Mouse (Mus musculus): ENCODE measurements around the gene Emilin1. TPM values are rescaled to one million over a fixed set of nuclear protein-coding genes. Genes with fewer than 3 reads are reported as not detected.

Gene Emilin1
- polyA plus RNA-seq, 1 experiment from 2014 or later, result 30.7 TPM

GRCm38 (mm10) chr5:30952551-30952950, 39.3 kb downstream of the Emilin1 start:
- Histone ChIP-seq H3K36me3 (peaks cover 49% of the 10 kb centered on the region), H3K4me2 (no peak overlapping the region), H3K9ac (no peak overlapping the region), H3K9me3 (no peaks in the 10 kb centered on the region), H3K27ac (replicated peaks) (no peak overlapping the region), H3K27me3 (no peaks in the 10 kb centered on the region), H3K4me3 (no peak overlapping the region), H3K4me1 (replicated peaks) (peaks cover 23% of the 10 kb centered on the region)
- no peak for ATAC-seq (ENCODE audit: low read depth)
- WGBS, result 90% methylated on average over 5 of the region's 5 CpGs

GRCm38 (mm10) chr5:30954065-30954464, 40.9 kb downstream of the Emilin1 start:
- H3K36me3 ChIP-seq, result peaks cover 62% of the 10 kb centered on the region
- no peak for ATAC-seq (ENCODE audit: low read depth)
- WGBS, result 93% methylated on average over 6 of the region's 6 CpGs
- H3K4me2 ChIP-seq, result no peak overlapping the region
- no peaks in the 10 kb centered on the region for H3K27me3 ChIP-seq
- no peaks in the 10 kb centered on the region for H3K9me3 ChIP-seq
- H3K9ac ChIP-seq, result no peak overlapping the region
- H3K4me1 ChIP-seq (replicated peaks), result peaks cover 36% of the 10 kb centered on the region
- no peak overlapping the region for H3K27ac ChIP-seq (replicated peaks)
- no peak overlapping the region for H3K4me3 ChIP-seq

- no peak for ATAC-seq (ENCODE audit: low read depth)
- Histone ChIP-seq H3K4me2 (no peak overlapping the region), H3K9me3 (no peaks in the 10 kb centered on the region), H3K4me3 (no peak overlapping the region), H3K27me3 (no peaks in the 10 kb centered on the region), H3K4me1 (replicated peaks) (peaks cover 36% of the 10 kb centered on the region), H3K27ac (replicated peaks) (no peak overlapping the region), H3K9ac (no peak overlapping the region), H3K36me3 (peaks cover 62% of the 10 kb centered on the region)
- 94% methylated on average over 9 of the region's 9 CpGs for WGBS
Observed at GRCm38 (mm10) chr5:30954556-30954955, 41.4 kb downstream of the Emilin1 start.

- Histone ChIP-seq H3K4me3 (no peak overlapping the region), H3K4me1 (replicated peaks) (peaks cover 29% of the 10 kb centered on the region), H3K9me3 (no peaks in the 10 kb centered on the region), H3K27me3 (no peaks in the 10 kb centered on the region), H3K4me2 (no peak overlapping the region), H3K27ac (replicated peaks) (no peak overlapping the region), H3K9ac (no peak overlapping the region), H3K36me3 (peaks cover 62% of the 10 kb centered on the region)
- 99% methylated on average over 6 of the region's 6 CpGs for WGBS
- no peak for ATAC-seq (ENCODE audit: low read depth)
Observed at GRCm38 (mm10) chr5:30955751-30956150, 42.5 kb downstream of the Emilin1 start.

GRCm38 (mm10) chr5:30957891-30958290, 44.7 kb downstream of the Emilin1 start:
- peaks cover 26% of the 10 kb centered on the region for H3K4me1 ChIP-seq (replicated peaks)
- WGBS, result 94% methylated on average over 6 of the region's 6 CpGs
- no peak overlapping the region for H3K27ac ChIP-seq (replicated peaks)
- H3K4me2 ChIP-seq, result peak overlapping the region; percentile 89
- H3K9ac ChIP-seq, result peak overlapping the region; percentile 91; the same call in 1 of the 2 replicates
- no peak for ATAC-seq (ENCODE audit: low read depth)
- H3K27me3 ChIP-seq, result no peaks in the 10 kb centered on the region
- peaks cover 49% of the 10 kb centered on the region for H3K36me3 ChIP-seq
- no peaks in the 10 kb centered on the region for H3K9me3 ChIP-seq
- H3K4me3 ChIP-seq, result peak overlapping the region; percentile 3; the same call in 1 of the 2 replicates

- WGBS, result 39% methylated on average over 19 of the region's 19 CpGs
- ATAC-seq (ENCODE audit: low read depth), result no peak
- H3K4me3 ChIP-seq, result peak overlapping the region; percentile 78
- H3K9ac ChIP-seq, result peak overlapping the region; percentile 91
- peaks cover 35% of the 10 kb centered on the region for H3K36me3 ChIP-seq
- peak overlapping the region; percentile 89 for H3K4me2 ChIP-seq
- no peaks in the 10 kb centered on the region for H3K9me3 ChIP-seq
- peaks cover 26% of the 10 kb centered on the region for H3K4me1 ChIP-seq (replicated peaks)
- peaks cover 4% of the 10 kb centered on the region; the same call in 1 of the 2 replicates for H3K27me3 ChIP-seq
- H3K27ac ChIP-seq (replicated peaks), result peak overlapping the region; percentile 85
Observed at GRCm38 (mm10) chr5:30959198-30959854, 46.1 kb downstream of the Emilin1 start.

- Histone ChIP-seq H3K27ac (replicated peaks) (peak within 1 kb of the TSS; percentile 85), H3K9me3 (no peaks in the 10 kb centered on the region), H3K9ac (peak within 1 kb of the TSS; percentile 91), H3K36me3 (peaks cover 28% of the 10 kb centered on the region), H3K4me1 (replicated peaks) (peaks cover 26% of the 10 kb centered on the region), H3K4me2 (peak within 1 kb of the TSS; percentile 89), H3K27me3 (peaks cover 4% of the 10 kb centered on the region; the same call in 1 of the 2 replicates), H3K4me3 (peak within 1 kb of the TSS; percentile 78)
- under 1% methylated on average over 56 of the region's 56 CpGs for WGBS
- ATAC-seq (ENCODE audit: low read depth), result peak; percentile 94
Observed at GRCm38 (mm10) chr5:30959966-30960501, 46.8 kb downstream of the Emilin1 start, which contains the start of gene Preb. TSS of gene Preb (minus strand) at chr5:30960361.

- ATAC-seq (ENCODE audit: low read depth), result no peak
- Histone ChIP-seq H3K27ac (replicated peaks) (peak overlapping the region; percentile 70; the same call in 1 of the 2 replicates), H3K4me2 (peak overlapping the region; percentile 89), H3K4me3 (peak overlapping the region; percentile 78), H3K36me3 (peaks cover 20% of the 10 kb centered on the region), H3K9ac (peak overlapping the region; percentile 61; the same call in 1 of the 2 replicates), H3K4me1 (replicated peaks) (peaks cover 26% of the 10 kb centered on the region), H3K9me3 (no peaks in the 10 kb centered on the region), H3K27me3 (peaks cover 4% of the 10 kb centered on the region; the same call in 1 of the 2 replicates)
- 85% methylated on average over 2 of the region's 2 CpGs for WGBS
Observed at GRCm38 (mm10) chr5:30960814-30961213, 47.6 kb downstream of the Emilin1 start.

GRCm38 (mm10) chr5:30961545-30962505, 48.6 kb downstream of the Emilin1 start:
- H3K36me3 ChIP-seq, result peaks cover 16% of the 10 kb centered on the region
- no peak overlapping the region for H3K9ac ChIP-seq
- H3K4me2 ChIP-seq, result no peak overlapping the region
- 83% methylated on average over 10 of the region's 10 CpGs for WGBS
- no peak overlapping the region for H3K4me3 ChIP-seq
- H3K27ac ChIP-seq (replicated peaks), result no peak overlapping the region
- peaks cover 8% of the 10 kb centered on the region; the same call in 1 of the 2 replicates for H3K27me3 ChIP-seq
- ATAC-seq (ENCODE audit: low read depth), result no peak
- no peaks in the 10 kb centered on the region for H3K9me3 ChIP-seq
- H3K4me1 ChIP-seq (replicated peaks), result peaks cover 26% of the 10 kb centered on the region

- H3K4me1 ChIP-seq (replicated peaks), result peaks cover 9% of the 10 kb centered on the region
- H3K27me3 ChIP-seq, result peaks cover 8% of the 10 kb centered on the region; the same call in 1 of the 2 replicates
- H3K9ac ChIP-seq, result no peak overlapping the region
- no peak overlapping the region for H3K4me3 ChIP-seq
- H3K27ac ChIP-seq (replicated peaks), result no peak overlapping the region
- H3K9me3 ChIP-seq, result no peaks in the 10 kb centered on the region
- H3K4me2 ChIP-seq, result no peak overlapping the region
- ATAC-seq (ENCODE audit: low read depth), result no peak
- WGBS, result 62% methylated on average over 3 of the region's 3 CpGs
- H3K36me3 ChIP-seq, result no peaks in the 10 kb centered on the region
Observed at GRCm38 (mm10) chr5:30963916-30964315, 50.7 kb downstream of the Emilin1 start.

GRCm38 (mm10) chr5:30966189-30966588, 53.0 kb downstream of the Emilin1 start:
- no peaks in the 10 kb centered on the region for H3K4me1 ChIP-seq (replicated peaks)
- no peak overlapping the region for H3K9ac ChIP-seq
- 94% methylated on average over 4 of the region's 4 CpGs for WGBS
- peaks cover 8% of the 10 kb centered on the region; the same call in 1 of the 2 replicates for H3K27me3 ChIP-seq
- ATAC-seq (ENCODE audit: low read depth), result no peak
- no peak overlapping the region for H3K4me3 ChIP-seq
- no peak overlapping the region for H3K27ac ChIP-seq (replicated peaks)
- H3K36me3 ChIP-seq, result no peaks in the 10 kb centered on the region
- no peaks in the 10 kb centered on the region for H3K9me3 ChIP-seq
- no peak overlapping the region for H3K4me2 ChIP-seq
